In genomic region chr16:55966212-55966871, GRCm38 (mm10) we compare ENCODE assay signal across 8 mouse cellular contexts. TPM values are rescaled to one million over a fixed set of nuclear protein-coding genes. Genes with fewer than 3 reads are reported as not detected.
DNase-seq lines count a peak whose midpoint lies in the region; ATAC-seq lines count a peak whose summit lies in the region.

TSS of gene Rpl24 (plus strand) at chr16:55966275.

- peaks cover 8% of the 10 kb centered on the region; the same call in 1 of the 2 replicates for H3K36me3 ChIP-seq in forebrain, embryonic 11.5 days (ENCODE audit: control insufficient read depth, insufficient read depth, low read length)
- H3K36me3 ChIP-seq in heart, embryonic 16.5 days (ENCODE audit: control insufficient read depth, insufficient read depth) = peaks cover 25% of the 10 kb centered on the region
- H3K36me3 ChIP-seq in liver, embryonic 15.5 days (replicated peaks) = peaks cover 38% of the 10 kb centered on the region
- peaks cover 27% of the 10 kb centered on the region for H3K36me3 ChIP-seq in neural tube, embryonic 12.5 days

- H3K27ac ChIP-seq in forebrain, embryonic 11.5 days (ENCODE audit: low read depth, low read length) = peak within 1 kb of the TSS; percentile 73
- peak within 1 kb of the TSS; percentile 76 for H3K27ac ChIP-seq in heart, embryonic 16.5 days (ENCODE audit: low read length)
- peak within 1 kb of the TSS; percentile 79 for H3K27ac ChIP-seq in liver, embryonic 15.5 days (replicated peaks)
- peak within 1 kb of the TSS; percentile 66 for H3K27ac ChIP-seq in neural tube, embryonic 12.5 days

- ATAC-seq in forebrain, embryonic 11.5 days (replicated peaks; ENCODE audit: low FRiP score) = peak; percentile 92
- peak; percentile 94 for ATAC-seq in heart, embryonic 16.5 days (replicated peaks; ENCODE audit: extremely low read depth, insufficient read depth, low FRiP score)
- ATAC-seq in liver, embryonic 15.5 days (ENCODE audit: insufficient read depth) = peak; percentile 86
- ATAC-seq in neural tube, embryonic 12.5 days (ENCODE audit: low FRiP score, low read depth) = peak; percentile 94

- H3K9ac ChIP-seq in forebrain, embryonic 11.5 days (ENCODE audit: low read length) = peak within 1 kb of the TSS; percentile 97
- H3K9ac ChIP-seq in heart, embryonic 16.5 days (ENCODE audit: low read length) = peak within 1 kb of the TSS; percentile 82
- H3K9ac ChIP-seq in liver, embryonic 15.5 days = peak within 1 kb of the TSS; percentile 68
- H3K9ac ChIP-seq in neural tube, embryonic 12.5 days = peak within 1 kb of the TSS; percentile 90

- peaks cover 4% of the 10 kb centered on the region for H3K4me1 ChIP-seq in forebrain, embryonic 11.5 days (replicated peaks; ENCODE audit: control insufficient read depth, insufficient read depth, low read length)
- H3K4me1 ChIP-seq in heart, embryonic 16.5 days (ENCODE audit: control insufficient read depth, insufficient read depth, low read length) = peaks cover 9% of the 10 kb centered on the region
- peaks cover 19% of the 10 kb centered on the region for H3K4me1 ChIP-seq in liver, embryonic 15.5 days (replicated peaks)
- peaks cover 5% of the 10 kb centered on the region for H3K4me1 ChIP-seq in neural tube, embryonic 12.5 days

- peak; percentile 83 to 87 for DNase-seq in CD8-positive naive resting alpha-beta T cell, adult 2 months (ENCODE audit: low read depth in 2 of 2, low spot score in 2 of 2)
- DNase-seq in c-Kit-positive CD71-negative TER-119-negative erythroid progenitor cells, embryonic 14.5 days (ENCODE audit: low read depth) = peak; percentile 87
- peak; percentile 96 for DNase-seq in forebrain, embryonic 11.5 days (ENCODE audit: low spot score)
- peak; percentile 96 to 98 for DNase-seq in kidney, postnatal 36 days
- peak; percentile 95 for DNase-seq in telencephalon, adult 2 months (ENCODE audit: low read depth, low spot score)

- H3K9me3 ChIP-seq in forebrain, embryonic 11.5 days (ENCODE audit: control insufficient read depth, low read length) = no peaks in the 10 kb centered on the region
- H3K9me3 ChIP-seq in heart, embryonic 16.5 days (replicated peaks; ENCODE audit: control insufficient read depth, low read length) = no peaks in the 10 kb centered on the region
- H3K9me3 ChIP-seq in liver, embryonic 15.5 days (replicated peaks) = no peaks in the 10 kb centered on the region
- H3K9me3 ChIP-seq in neural tube, embryonic 12.5 days = no peaks in the 10 kb centered on the region

- peak within 1 kb of the TSS; percentile 86 for H3K4me3 ChIP-seq in forebrain, embryonic 11.5 days (ENCODE audit: low read depth, low read length)
- peak within 1 kb of the TSS; percentile 67 for H3K4me3 ChIP-seq in heart, embryonic 16.5 days (ENCODE audit: low read length)
- H3K4me3 ChIP-seq in liver, embryonic 15.5 days (replicated peaks) = peak within 1 kb of the TSS; percentile 71
- H3K4me3 ChIP-seq in neural tube, embryonic 12.5 days = peak within 1 kb of the TSS; percentile 78

- peak within 1 kb of the TSS; percentile 88 for H3K4me2 ChIP-seq in forebrain, embryonic 11.5 days (ENCODE audit: low read depth, low read length, severe bottlenecking)
- peak within 1 kb of the TSS; percentile 86 for H3K4me2 ChIP-seq in heart, embryonic 16.5 days (ENCODE audit: low read depth, low read length)
- H3K4me2 ChIP-seq in liver, embryonic 15.5 days = peak within 1 kb of the TSS; percentile 79
- peak within 1 kb of the TSS; percentile 78 for H3K4me2 ChIP-seq in neural tube, embryonic 12.5 days (replicated peaks)

- H3K27me3 ChIP-seq in forebrain, embryonic 11.5 days (ENCODE audit: control insufficient read depth, insufficient read depth, low read length) = no peaks in the 10 kb centered on the region
- H3K27me3 ChIP-seq in heart, embryonic 16.5 days (ENCODE audit: control insufficient read depth, insufficient read depth, low read length) = no peaks in the 10 kb centered on the region
- H3K27me3 ChIP-seq in liver, embryonic 15.5 days = no peaks in the 10 kb centered on the region
- H3K27me3 ChIP-seq in neural tube, embryonic 12.5 days (replicated peaks) = no peaks in the 10 kb centered on the region

- 0% methylated on average over 42 of the region's 42 CpGs for WGBS in forebrain, embryonic 11.5 days
- WGBS in heart, embryonic 16.5 days = under 1% methylated on average over 42 of the region's 42 CpGs
- under 1% methylated on average over 42 of the region's 42 CpGs for WGBS in liver, embryonic 15.5 days (ENCODE audit: insufficient replicate concordance)
- WGBS in neural tube, embryonic 12.5 days = under 1% methylated on average over 42 of the region's 42 CpGs

RNA-seq across cellular contexts. Expression of gene Rpl24, which starts in this region (rescaled TPM):
- 718 and 776 TPM in 2 replicates for polyA plus RNA-seq in forebrain, embryonic 11.5 days (2014; fragmentation: Nextera tagmentation; extraction: Ambion mirVana)
- 404 and 445 TPM in 2 replicates for polyA plus RNA-seq in heart, embryonic 16.5 days (2015; fragmentation: Nextera tagmentation; extraction: Ambion mirVana)
- polyA plus RNA-seq in liver, embryonic 15.5 days (2015; fragmentation: Nextera tagmentation; extraction: Ambion mirVana) = 281 and 346 TPM in 2 replicates
- 656 and 680 TPM in 2 replicates for polyA plus RNA-seq in neural tube, embryonic 12.5 days (2016; fragmentation: Nextera tagmentation; extraction: Ambion mirVana)

Comparison
In these comparisons a context has a peak if more than half of its experiments do, and no peak if none do; other contexts are left out.
1. Peak in every context shown above with its lines: DNase-seq, ATAC-seq, H3K4me3 ChIP-seq and H3K27ac ChIP-seq.